Mouse (Mus musculus): ENCODE results near the gene St6galnac5. TPM values are rescaled to one million over a fixed set of nuclear protein-coding genes. Genes with fewer than 3 reads are reported as not detected.

St6galnac5 gene
- polyA plus RNA-seq, 1 experiment from 2014 or later = 1.1 TPM

GRCm38 (mm10) chr3:152821202-152821601 lies 160.8 kb downstream of the St6galnac5 start:
- Histone ChIP-seq H3K27ac (ENCODE audit: low read depth, low read length) (no peak overlapping the region), H3K36me3 (ENCODE audit: control insufficient read depth, insufficient read depth, low read length) (no peaks in the 10 kb centered on the region), H3K4me1 (ENCODE audit: control insufficient read depth, insufficient read depth, low read length) (no peaks in the 10 kb centered on the region), H3K4me3 (ENCODE audit: low read length) (no peak overlapping the region), H3K9ac (ENCODE audit: low read depth, low read length) (no peak overlapping the region), H3K27me3 (ENCODE audit: control insufficient read depth, insufficient read depth, low read length) (no peaks in the 10 kb centered on the region), H3K4me2 (replicated peaks; ENCODE audit: low read depth, low read length) (no peak overlapping the region), H3K9me3 (ENCODE audit: control insufficient read depth, low read length) (no peaks in the 10 kb centered on the region)
- 58% methylated on average over 14 of the region's 14 CpGs for WGBS
- ATAC-seq (ENCODE audit: low FRiP score, low TSS enrichment) = 0 out of 2 replicates have a peak, but pooled peaks have one; percentile 46

- no peaks in the 10 kb centered on the region for H3K9me3 ChIP-seq (ENCODE audit: control insufficient read depth, low read length)
- no peak overlapping the region for H3K4me3 ChIP-seq (ENCODE audit: low read length)
- H3K4me2 ChIP-seq (replicated peaks; ENCODE audit: low read depth, low read length) = no peak overlapping the region
- WGBS = 82% methylated on average over 3 of the region's 3 CpGs
- H3K4me1 ChIP-seq (ENCODE audit: control insufficient read depth, insufficient read depth, low read length) = no peaks in the 10 kb centered on the region
- H3K36me3 ChIP-seq (ENCODE audit: control insufficient read depth, insufficient read depth, low read length) = no peaks in the 10 kb centered on the region
- no peak overlapping the region for H3K27ac ChIP-seq (ENCODE audit: low read depth, low read length)
- H3K27me3 ChIP-seq (ENCODE audit: control insufficient read depth, insufficient read depth, low read length) = no peaks in the 10 kb centered on the region
- ATAC-seq (ENCODE audit: low FRiP score, low TSS enrichment) = no peak
- H3K9ac ChIP-seq (ENCODE audit: low read depth, low read length) = no peak overlapping the region
Measured at GRCm38 (mm10) chr3:152820406-152820805, 161.6 kb downstream of the St6galnac5 start.

- H3K4me2 ChIP-seq (replicated peaks; ENCODE audit: low read depth, low read length) = no peak overlapping the region
- no peak for ATAC-seq (ENCODE audit: low FRiP score, low TSS enrichment)
- H3K27me3 ChIP-seq (ENCODE audit: control insufficient read depth, insufficient read depth, low read length) = no peaks in the 10 kb centered on the region
- 91% methylated on average over 5 of the region's 5 CpGs for WGBS
- no peak overlapping the region for H3K27ac ChIP-seq (ENCODE audit: low read depth, low read length)
- H3K36me3 ChIP-seq (ENCODE audit: control insufficient read depth, insufficient read depth, low read length) = no peaks in the 10 kb centered on the region
- H3K9ac ChIP-seq (ENCODE audit: low read depth, low read length) = no peak overlapping the region
- H3K9me3 ChIP-seq (ENCODE audit: control insufficient read depth, low read length) = no peaks in the 10 kb centered on the region
- H3K4me1 ChIP-seq (ENCODE audit: control insufficient read depth, insufficient read depth, low read length) = no peaks in the 10 kb centered on the region
- H3K4me3 ChIP-seq (ENCODE audit: low read length) = no peak overlapping the region
Measured at GRCm38 (mm10) chr3:152815110-152815509, 166.9 kb downstream of the St6galnac5 start.

- H3K27ac ChIP-seq (ENCODE audit: low read depth, low read length) = no peak overlapping the region
- no peaks in the 10 kb centered on the region for H3K9me3 ChIP-seq (ENCODE audit: control insufficient read depth, low read length)
- H3K36me3 ChIP-seq (ENCODE audit: control insufficient read depth, insufficient read depth, low read length) = no peaks in the 10 kb centered on the region
- H3K27me3 ChIP-seq (ENCODE audit: control insufficient read depth, insufficient read depth, low read length) = no peaks in the 10 kb centered on the region
- no peaks in the 10 kb centered on the region for H3K4me1 ChIP-seq (ENCODE audit: control insufficient read depth, insufficient read depth, low read length)
- no peak for ATAC-seq (ENCODE audit: low FRiP score, low TSS enrichment)
- no peak overlapping the region for H3K4me3 ChIP-seq (ENCODE audit: low read length)
- H3K9ac ChIP-seq (ENCODE audit: low read depth, low read length) = no peak overlapping the region
- no peak overlapping the region for H3K4me2 ChIP-seq (replicated peaks; ENCODE audit: low read depth, low read length)
- 80% methylated on average over 4 of the region's 4 CpGs for WGBS
Measured at GRCm38 (mm10) chr3:152813905-152814304, 168.1 kb downstream of the St6galnac5 start.

- 77% methylated on average over 9 of the region's 9 CpGs for WGBS
- no peaks in the 10 kb centered on the region for H3K27me3 ChIP-seq (ENCODE audit: control insufficient read depth, insufficient read depth, low read length)
- no peak for ATAC-seq (ENCODE audit: low FRiP score, low TSS enrichment)
- no peak overlapping the region for H3K4me3 ChIP-seq (ENCODE audit: low read length)
- no peaks in the 10 kb centered on the region for H3K4me1 ChIP-seq (ENCODE audit: control insufficient read depth, insufficient read depth, low read length)
- H3K9ac ChIP-seq (ENCODE audit: low read depth, low read length) = no peak overlapping the region
- H3K4me2 ChIP-seq (replicated peaks; ENCODE audit: low read depth, low read length) = no peak overlapping the region
- no peaks in the 10 kb centered on the region for H3K36me3 ChIP-seq (ENCODE audit: control insufficient read depth, insufficient read depth, low read length)
- H3K9me3 ChIP-seq (ENCODE audit: control insufficient read depth, low read length) = no peaks in the 10 kb centered on the region; the same call in 1 of the 2 replicates
- no peak overlapping the region for H3K27ac ChIP-seq (ENCODE audit: low read depth, low read length)
Measured at GRCm38 (mm10) chr3:152799738-152800431, 182.2 kb downstream of the St6galnac5 start.

- no peak for ATAC-seq (ENCODE audit: low FRiP score, low TSS enrichment)
- Histone ChIP-seq H3K27me3 (ENCODE audit: control insufficient read depth, insufficient read depth, low read length) (no peaks in the 10 kb centered on the region), H3K36me3 (ENCODE audit: control insufficient read depth, insufficient read depth, low read length) (no peaks in the 10 kb centered on the region), H3K9me3 (ENCODE audit: control insufficient read depth, low read length) (no peaks in the 10 kb centered on the region; the same call in 1 of the 2 replicates), H3K9ac (ENCODE audit: low read depth, low read length) (no peak overlapping the region), H3K4me1 (ENCODE audit: control insufficient read depth, insufficient read depth, low read length) (no peaks in the 10 kb centered on the region), H3K4me2 (replicated peaks; ENCODE audit: low read depth, low read length) (no peak overlapping the region), H3K27ac (ENCODE audit: low read depth, low read length) (no peak overlapping the region), H3K4me3 (ENCODE audit: low read length) (no peak overlapping the region)
- WGBS = 8% methylated on average over 2 of the region's 2 CpGs
Measured at GRCm38 (mm10) chr3:152797354-152797753, 184.7 kb downstream of the St6galnac5 start.

GRCm38 (mm10) chr3:152796216-152796615 lies 185.8 kb downstream of the St6galnac5 start:
- H3K9ac ChIP-seq (ENCODE audit: low read depth, low read length) = no peak overlapping the region
- ATAC-seq (ENCODE audit: low FRiP score, low TSS enrichment) = no peak
- no peak overlapping the region for H3K4me2 ChIP-seq (replicated peaks; ENCODE audit: low read depth, low read length)

GRCm38 (mm10) chr3:152793006-152793405 lies 189.0 kb downstream of the St6galnac5 start:
- H3K36me3 ChIP-seq (ENCODE audit: control insufficient read depth, insufficient read depth, low read length) = 0 out of 2 replicates have a peak, but pooled peaks cover under 1% of the 10 kb centered on the region
- no peak overlapping the region for H3K4me3 ChIP-seq (ENCODE audit: low read length)
- no peaks in the 10 kb centered on the region for H3K27me3 ChIP-seq (ENCODE audit: control insufficient read depth, insufficient read depth, low read length)
- no peak overlapping the region for H3K4me2 ChIP-seq (replicated peaks; ENCODE audit: low read depth, low read length)
- H3K4me1 ChIP-seq (ENCODE audit: control insufficient read depth, insufficient read depth, low read length) = no peaks in the 10 kb centered on the region
- no peak for ATAC-seq (ENCODE audit: low FRiP score, low TSS enrichment)
- no peaks in the 10 kb centered on the region for H3K9me3 ChIP-seq (ENCODE audit: control insufficient read depth, low read length)
- H3K9ac ChIP-seq (ENCODE audit: low read depth, low read length) = no peak overlapping the region
- H3K27ac ChIP-seq (ENCODE audit: low read depth, low read length) = no peak overlapping the region
- 84% methylated on average over 4 of the region's 4 CpGs for WGBS

More at GRCm38 (mm10) chr3:152796216-152796615, 185.8 kb downstream of the St6galnac5 start:
- H3K9me3 ChIP-seq (ENCODE audit: control insufficient read depth, low read length) = no peaks in the 10 kb centered on the region; the same call in 1 of the 2 replicates
- H3K27ac ChIP-seq (ENCODE audit: low read depth, low read length) = no peak overlapping the region
- no peaks in the 10 kb centered on the region for H3K27me3 ChIP-seq (ENCODE audit: control insufficient read depth, insufficient read depth, low read length)
- H3K4me1 ChIP-seq (ENCODE audit: control insufficient read depth, insufficient read depth, low read length) = no peaks in the 10 kb centered on the region
- no peaks in the 10 kb centered on the region for H3K36me3 ChIP-seq (ENCODE audit: control insufficient read depth, insufficient read depth, low read length)
- 81% methylated on average over 4 of the region's 4 CpGs for WGBS
- H3K4me3 ChIP-seq (ENCODE audit: low read length) = no peak overlapping the region

GRCm38 (mm10) chr3:152792601-152793000 lies 189.4 kb downstream of the St6galnac5 start:
- ATAC-seq (ENCODE audit: low FRiP score, low TSS enrichment) = peak; percentile 39; the same call in 1 of the 2 replicates
- Histone ChIP-seq H3K27ac (ENCODE audit: low read depth, low read length) (no peak overlapping the region), H3K9ac (ENCODE audit: low read depth, low read length) (no peak overlapping the region), H3K4me1 (ENCODE audit: control insufficient read depth, insufficient read depth, low read length) (no peaks in the 10 kb centered on the region), H3K9me3 (ENCODE audit: control insufficient read depth, low read length) (no peaks in the 10 kb centered on the region), H3K4me2 (replicated peaks; ENCODE audit: low read depth, low read length) (no peak overlapping the region), H3K27me3 (ENCODE audit: control insufficient read depth, insufficient read depth, low read length) (no peaks in the 10 kb centered on the region), H3K36me3 (ENCODE audit: control insufficient read depth, insufficient read depth, low read length) (0 out of 2 replicates have a peak, but pooled peaks cover 4% of the 10 kb centered on the region), H3K4me3 (ENCODE audit: low read length) (no peak overlapping the region)
- WGBS = 96% methylated on average over 5 of the region's 5 CpGs
